Mouse (Mus musculus) CH12.LX (cell line): Measurements from ENCODE around the gene Sac3d1. TPM values are rescaled to one million over a fixed set of nuclear protein-coding genes. Genes with fewer than 3 reads are reported as not detected.

Experiments used
- DNase-seq: peaks from one replicate; pipeline ENCODE4 v3.0.0-alpha.2; 2013; ENCODE audit errors: extremely low read depth
- H3K27ac ChIP-seq: 2 replicates; pipeline ENCODE4 v1.5.1; 2012; ENCODE audit warnings: low read depth, mild to moderate bottlenecking, control low read depth, moderate library complexity; ENCODE audit not compliant: insufficient read depth
- H3K27me3 ChIP-seq: replicated peaks from 2 replicates; pipeline ENCODE3; 2012; ENCODE audit warnings: inconsistent platforms
- H3K36me3 ChIP-seq, 2 experiments: replicated peaks in 1 of 2; 2 replicates each; pipeline versions ENCODE3 to v1.6.1; 2012; ENCODE audit warnings: inconsistent platforms in 1 of 2, low read length in 1 of 2, mild to moderate bottlenecking in 1 of 2, mixed read lengths in 1 of 2, moderate library complexity in 1 of 2; ENCODE audit not compliant: control insufficient read depth in 1 of 2, insufficient read depth in 1 of 2
- H3K4me1 ChIP-seq, 2 experiments: 2 replicates each; pipeline ENCODE4 v1.6.1; 2012; ENCODE audit warnings: inconsistent platforms in 1 of 2, moderate library complexity in 1 of 2; ENCODE audit not compliant: insufficient read depth in 2 of 2, control insufficient read depth in 1 of 2
- H3K4me2 ChIP-seq: 2 replicates; pipeline ENCODE4 v1.6.1; 2012; ENCODE audit warnings: low read depth, mild to moderate bottlenecking, control low read depth; ENCODE audit not compliant: poor library complexity, insufficient read depth, severe bottlenecking
- H3K4me3 ChIP-seq, 3 experiments: fragments of 150-350 bp in 1 of 3; sonication (generic) in 1 of 3; replicated peaks in 1 of 3; 2 replicates each; pipeline versions ENCODE3 to v1.5.1; 2011 to 2012; ENCODE audit warnings: low read depth in 2 of 3, low read length in 2 of 3, mild to moderate bottlenecking in 2 of 3, moderate library complexity in 2 of 3, control low read depth in 1 of 3, improper control_type of control experiment in 1 of 3, inconsistent platforms in 1 of 3, mixed read lengths in 1 of 3; ENCODE audit not compliant: poor library complexity in 1 of 3
- H3K79me2 ChIP-seq: replicated peaks from 2 replicates; pipeline ENCODE4 v1.6.1; 2012; ENCODE audit warnings: mild to moderate bottlenecking, moderate library complexity; ENCODE audit not compliant: control insufficient read depth, poor library complexity, insufficient read depth, severe bottlenecking; ENCODE audit errors: extremely low read depth
- H3K9ac ChIP-seq: 2 replicates; pipeline ENCODE4 v1.6.1; 2012; ENCODE audit warnings: low read depth, mild to moderate bottlenecking, control low read depth, moderate library complexity; ENCODE audit not compliant: insufficient read depth
- H3K9me3 ChIP-seq: replicated peaks from 2 replicates; pipeline ENCODE3; 2012; ENCODE audit warnings: low read length, inconsistent platforms, mixed read lengths
- CTCF ChIP-seq, 2 experiments: IDR thresholded peaks in 1 of 2; conservative IDR thresholded peaks in 1 of 2; 2 replicates each; pipeline ENCODE4 v1.5.1; 2011 to 2012; ENCODE audit warnings: low read depth in 2 of 2, low read length in 2 of 2, improper control_type of control experiment in 1 of 2, inconsistent platforms in 1 of 2, mild to moderate bottlenecking in 1 of 2, moderate library complexity in 1 of 2
- E2F4 ChIP-seq: IDR thresholded peaks from 2 replicates; pipeline ENCODE4 v1.6.1; 2011; ENCODE audit warnings: low read depth, low read length, improper control_type of control experiment; ENCODE audit not compliant: insufficient replicate concordance
- EP300 ChIP-seq: IDR thresholded peaks from 2 replicates; pipeline ENCODE4 v1.6.1; 2011; ENCODE audit warnings: low read length, improper control_type of control experiment
- GABPA ChIP-seq: IDR thresholded peaks from 2 replicates; pipeline ENCODE4 v1.6.1; 2012; ENCODE audit warnings: low read depth, low read length, improper control_type of control experiment, inconsistent platforms; ENCODE audit not compliant: insufficient replicate concordance
- IRF4 ChIP-seq: IDR thresholded peaks from 2 replicates; pipeline ENCODE4 v1.6.1; 2014; ENCODE audit warnings: low read depth, mild to moderate bottlenecking, inconsistent platforms, low read length, improper control_type of control experiment
- JUND ChIP-seq: conservative IDR thresholded peaks from 2 replicates; pipeline ENCODE4 v1.6.1; 2011; ENCODE audit warnings: low read depth, low read length, improper control_type of control experiment
- MAFK ChIP-seq: IDR thresholded peaks from 2 replicates; pipeline ENCODE4 v1.6.1; 2011; ENCODE audit warnings: low read length, improper control_type of control experiment; ENCODE audit not compliant: insufficient replicate concordance
- MAX ChIP-seq: IDR thresholded peaks from 2 replicates; pipeline ENCODE4 v1.6.1; 2011; ENCODE audit warnings: low read length, improper control_type of control experiment
- MEF2A ChIP-seq: IDR thresholded peaks from 2 replicates; pipeline ENCODE4 v1.6.1; 2014; ENCODE audit warnings: low read depth, mild to moderate bottlenecking, inconsistent platforms, low read length, improper control_type of control experiment, borderline replicate concordance
- MYC ChIP-seq: IDR thresholded peaks from 2 replicates; pipeline ENCODE4 v1.6.1; 2011; ENCODE audit warnings: low read depth, mild to moderate bottlenecking, improper control_type of control experiment, low read length
- NELFE ChIP-seq: IDR thresholded peaks from 2 replicates; pipeline ENCODE4 v1.6.1; 2011; ENCODE audit warnings: low read depth, low read length, improper control_type of control experiment
- POLR2A ChIP-seq: IDR thresholded peaks from 2 replicates; pipeline ENCODE4 v1.6.1; 2011; ENCODE audit warnings: low read depth, mild to moderate bottlenecking, improper control_type of control experiment, low read length
- SMC3 ChIP-seq: IDR thresholded peaks from 2 replicates; pipeline ENCODE4 v1.6.1; 2011; ENCODE audit warnings: low read depth, low read length, improper control_type of control experiment
- TBP ChIP-seq: conservative IDR thresholded peaks from 2 replicates; pipeline ENCODE4 v1.6.1; 2011; ENCODE audit warnings: low read depth, low read length, improper control_type of control experiment
- TCF12 ChIP-seq: IDR thresholded peaks from 2 replicates; pipeline ENCODE4 v1.6.1; 2014; ENCODE audit warnings: low read depth, mild to moderate bottlenecking, inconsistent platforms, low read length, improper control_type of control experiment
- USF2 ChIP-seq: conservative IDR thresholded peaks from 2 replicates; pipeline ENCODE4 v1.6.1; 2011; ENCODE audit warnings: low read depth, low read length, improper control_type of control experiment
- ZMIZ1 ChIP-seq: IDR thresholded peaks from 2 replicates; pipeline ENCODE4 v1.6.1; 2012; ENCODE audit warnings: low read depth, mild to moderate bottlenecking, inconsistent platforms, low read length, improper control_type of control experiment
- dilution Hi-C: fragments of 300-500 bp; cut with MboI; formaldehyde crosslinking; loops from 2 replicates; pipeline ENCODE4 v1.14.3; 2020; ENCODE audit warnings: low sequenced_read_pairs; ENCODE audit not compliant: extremely low pct_unique_long_range_greater_than_20kb, extremely low pct_ligation_motif_present
- in situ Hi-C: fragments of 300-500 bp; cut with MboI; formaldehyde crosslinking; loops from 3 replicates; pipeline ENCODE4 v1.14.3; 2019; ENCODE audit warnings: low sequenced_read_pairs, low pct_ligation_motif_present, low pct_unique_long_range_greater_than_20kb, mixed read lengths
- polyA plus RNA-seq: library from polyadenylated mRNA; unstranded; fragments of >175 nt; gene quantifications from 2 replicates; pipeline ENCODE4 v1.2.1, GENCODE M21; 2012; ENCODE audit warnings: low read depth; ENCODE audit not compliant: insufficient read length
- total RNA-seq, 2 experiments: library from RNA; depleted of rRNA; stranded (reverse); fragments of 300-350 nt in 1 of 2; fragments of >200 nt in 1 of 2; gene quantifications; 2 replicates each; pipeline ENCODE4 v1.2.3; 2012 to 2014

Gene Sac3d1
- total and polyA plus RNA-seq, 3 experiments: 27.0 to 31.9 (median 29.8) TPM

GRCm38 (mm10) chr19:6070571-6071250 is 47.7 kb downstream of the Sac3d1 start:
- H3K9ac ChIP-seq: no peak overlapping the region
- peaks cover 11% of the 10 kb centered on the region for H3K79me2 ChIP-seq
- no peak overlapping the region for H3K4me3 ChIP-seq
- H3K27me3 ChIP-seq: no peaks in the 10 kb centered on the region
- in situ Hi-C loops (no loop called here), dilution Hi-C loops (no loop called here)
- no peaks in the 10 kb centered on the region for H3K9me3 ChIP-seq
- DNase-seq: no peak
- H3K36me3 ChIP-seq: peaks cover 48 to 73% of the 10 kb centered on the region in 2 experiments
- no peak overlapping the region for H3K4me2 ChIP-seq
- no peak overlapping the region for H3K27ac ChIP-seq
- TF ChIP-seq GABPA: no peak
- no peak for TF ChIP-seq E2F4
- no peak for TF ChIP-seq EP300
- TF ChIP-seq MEF2A: no peak
- TF ChIP-seq USF2: no peak
- no peak for TF ChIP-seq SMC3
- no peak for TF ChIP-seq MAX
- TF ChIP-seq TBP: no peak
- no peak for TF ChIP-seq MYC
- no peak for TF ChIP-seq ZMIZ1
- TF ChIP-seq TCF12: no peak
- no peak for TF ChIP-seq POLR2A
- peaks cover 8 to 33% of the 10 kb centered on the region in 2 experiments for H3K4me1 ChIP-seq

- no peak overlapping the region for H3K27ac ChIP-seq
- dilution Hi-C loops (no loop called here), in situ Hi-C loops (loop anchor here (10.0 kb wide), 1 partner anchor 105 kb away; the partner anchor contains the start of gene Pola2)
- TF ChIP-seq JUND (no peak), CTCF (conservative IDR thresholded peaks at IDR 0.05 in 1 of 2, IDR thresholded peaks at IDR 0.05 in 1 of 2; ENCODE audit: low read depth in 2 of 2, low read length in 2 of 2) (no peak), MAFK (no peak), NELFE (no peak), IRF4 (no peak), MAX (no peak)
- H3K9ac ChIP-seq: no peak overlapping the region
- H3K4me2 ChIP-seq: no peak overlapping the region
- no peak overlapping the region for H3K4me3 ChIP-seq
- H3K4me1 ChIP-seq: peaks cover 8 to 25% of the 10 kb centered on the region in 2 experiments
- H3K27me3 ChIP-seq: no peaks in the 10 kb centered on the region
- 0 out of 2 replicates have a peak, but pooled peaks cover 5% of the 10 kb centered on the region for H3K79me2 ChIP-seq
- no peaks in the 10 kb centered on the region for H3K9me3 ChIP-seq
- no peak for DNase-seq
- peaks cover 47 to 65% of the 10 kb centered on the region in 2 experiments for H3K36me3 ChIP-seq
Measured at GRCm38 (mm10) chr19:6069851-6070250, 48.6 kb downstream of the Sac3d1 start.
